Mouse (Mus musculus) CH12.LX (cell line): ENCODE data around the gene Qrfp.

Experiments
- BHLHE40 ChIP-seq: IDR thresholded peaks from 2 replicates; pipeline ENCODE4 v1.6.1; 2011; ENCODE audit warnings: mild to moderate bottlenecking, low read depth, low read length, improper control_type of control experiment
- CHD1 ChIP-seq: IDR thresholded peaks from 2 replicates; pipeline ENCODE4 v1.6.1; 2012; ENCODE audit warnings: low read depth, low read length, improper control_type of control experiment, inconsistent platforms
- CTCF ChIP-seq, 2 experiments: IDR thresholded peaks in 1 of 2; conservative IDR thresholded peaks in 1 of 2; 2 replicates each; pipeline ENCODE4 v1.5.1; 2011 to 2012; ENCODE audit warnings: low read depth in 2 of 2, low read length in 2 of 2, improper control_type of control experiment in 1 of 2, inconsistent platforms in 1 of 2, mild to moderate bottlenecking in 1 of 2, moderate library complexity in 1 of 2
- ZNF384 ChIP-seq: IDR thresholded peaks from 2 replicates; pipeline ENCODE4 v1.6.1; 2012; ENCODE audit warnings: low read depth, low read length, improper control_type of control experiment, inconsistent platforms

DNA sequence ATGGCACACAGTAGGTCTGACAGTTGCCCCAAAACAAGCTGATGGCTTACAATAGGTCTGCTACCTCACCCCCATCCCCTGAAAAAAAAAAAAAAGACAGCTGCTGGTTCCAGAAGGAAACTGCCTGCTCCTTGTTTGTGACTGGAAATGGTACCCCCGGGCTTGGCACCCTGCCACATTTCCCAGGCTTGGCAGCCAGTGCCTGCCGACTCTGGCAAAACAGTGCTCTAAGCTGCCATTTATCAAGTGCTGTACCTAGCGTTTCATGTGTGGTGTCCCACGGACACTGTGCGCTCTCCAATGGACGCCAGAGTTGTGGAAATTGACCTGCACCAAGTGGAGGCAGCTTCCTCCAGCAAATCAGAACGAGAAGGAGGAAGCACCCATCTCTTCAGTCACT lies 17.5 kb upstream of the Qrfp start:
- TF ChIP-seq ZNF384: no peak
- TF ChIP-seq CHD1: no peak
- no peak for TF ChIP-seq BHLHE40
- no peak for TF ChIP-seq CTCF (conservative IDR thresholded peaks at IDR 0.05 in 1 of 2, IDR thresholded peaks at IDR 0.05 in 1 of 2; ENCODE audit: low read depth in 2 of 2, low read length in 2 of 2)
